Mouse (Mus musculus) cerebellum, postnatal 36 days (tissue): ENCODE data around the gene Entpd7.

Experiments used
- DNase-seq, 2 experiments: peaks; one replicate each; pipeline ENCODE4 v3.0.0; 2021 to 2022; ENCODE audit warnings: mixed read lengths in 2 of 2

The Entpd7 gene

GRCm38 (mm10) chr19:43772311-43772710, 82.8 kb downstream of the Entpd7 start:
- DNase-seq: no peak

GRCm38 (mm10) chr19:43775433-43775832, 86.0 kb downstream of the Entpd7 start:
- DNase-seq: no peak

- DNase-seq: no peak
These were observed 87.1 kb downstream of the Entpd7 start for GRCm38 (mm10) chr19:43776561-43776960.

- no peak for DNase-seq
These were observed 87.8 kb downstream of the Entpd7 start for GRCm38 (mm10) chr19:43777308-43777707.

GRCm38 (mm10) chr19:43780391-43780790, 90.9 kb downstream of the Entpd7 start:
- DNase-seq: no peak

- no peak for DNase-seq
These were observed 92.5 kb downstream of the Entpd7 start, which contains the start of gene Abcc2 for GRCm38 (mm10) chr19:43781980-43782379. Gene Abcc2 (plus strand): TSS chr19:43782192.
